Mouse (Mus musculus): ENCODE data around the gene Lrp8. TPM values are rescaled to one million over a fixed set of nuclear protein-coding genes. Genes with fewer than 3 reads are reported as not detected.

Lrp8 gene
- total and polyA plus RNA-seq, 3 experiments: 0.68 to 1.1 (median 1.0) TPM

- H3K36me3 ChIP-seq (ENCODE audit: control insufficient read depth, insufficient read depth, low read length): peaks cover 4% of the 10 kb centered on the region
These were observed 79.6 kb downstream of the Lrp8 start for GRCm38 (mm10) chr4:107881631-107882030.

GRCm38 (mm10) chr4:107886371-107886770, 84.3 kb downstream of the Lrp8 start:
- Histone ChIP-seq H3K4me1 (ENCODE audit: control insufficient read depth, insufficient read depth, low read length) (peaks cover 4% of the 10 kb centered on the region), H3K79me2 (replicated peaks; ENCODE audit: control insufficient read depth, insufficient read depth, low read length) (no peaks in the 10 kb centered on the region), H3K36me3 (ENCODE audit: control insufficient read depth, insufficient read depth, low read length) (no peaks in the 10 kb centered on the region; the same call in 1 of the 2 replicates), H3K27me3 (ENCODE audit: control insufficient read depth, insufficient read depth, low read length) (no peaks in the 10 kb centered on the region), H3K27ac (no peak overlapping the region), H3K4me3 (no peak overlapping the region), H3K9ac (ENCODE audit: low read depth, low read length) (no peak overlapping the region)
- WGBS: 81% methylated on average over 7 of the region's 7 CpGs
- no peak for DNase-seq
- TF ChIP-seq POLR2A (IDR thresholded peaks at IDR 0.05; ENCODE audit: insufficient read depth, low read depth, low read length) (no peak), CTCF (IDR thresholded peaks at IDR 0.05) (no peak)
- intact Hi-C loops (cut with DNase I): loop anchor here (10.0 kb wide), 1 partner anchor 632 kb away; the partner anchor contains the start of genes Hspb11 and Lrrc42

More at GRCm38 (mm10) chr4:107881631-107882030, 79.6 kb downstream of the Lrp8 start:
- no peaks in the 10 kb centered on the region for H3K27me3 ChIP-seq (ENCODE audit: control insufficient read depth, insufficient read depth, low read length)
- H3K27ac ChIP-seq: no peak overlapping the region
- peaks cover 2% of the 10 kb centered on the region for H3K4me1 ChIP-seq (ENCODE audit: control insufficient read depth, insufficient read depth, low read length)
- TF ChIP-seq POLR2A (IDR thresholded peaks at IDR 0.05; ENCODE audit: insufficient read depth, low read depth, low read length): no peak
- TF ChIP-seq EP300 (IDR thresholded peaks at IDR 0.05; ENCODE audit: insufficient read depth, low read depth, low read length): no peak
- TF ChIP-seq CTCF (IDR thresholded peaks at IDR 0.05): no peak
- no peak overlapping the region for H3K9ac ChIP-seq (ENCODE audit: low read depth, low read length)
- DNase-seq: no peak
- no peaks in the 10 kb centered on the region for H3K79me2 ChIP-seq (replicated peaks; ENCODE audit: control insufficient read depth, insufficient read depth, low read length)
- H3K4me3 ChIP-seq: no peak overlapping the region
- WGBS: 92% methylated on average over 1 of the region's 1 CpGs
- intact Hi-C loops (cut with DNase I): loop anchor here (10.0 kb wide), 1 partner anchor 627 kb away; the partner anchor contains the start of genes Hspb11 and Lrrc42

- Histone ChIP-seq H3K27me3 (ENCODE audit: control insufficient read depth, insufficient read depth, low read length) (no peaks in the 10 kb centered on the region), H3K4me1 (ENCODE audit: control insufficient read depth, insufficient read depth, low read length) (peaks cover 4% of the 10 kb centered on the region), H3K9ac (ENCODE audit: low read depth, low read length) (peak overlapping the region; percentile 70), H3K36me3 (ENCODE audit: control insufficient read depth, insufficient read depth, low read length) (no peaks in the 10 kb centered on the region; the same call in 1 of the 2 replicates), H3K79me2 (replicated peaks; ENCODE audit: control insufficient read depth, insufficient read depth, low read length) (no peaks in the 10 kb centered on the region), H3K27ac (peak overlapping the region; percentile 82), H3K4me3 (peak overlapping the region; percentile 74)
- DNase-seq: no peak
- intact Hi-C loops (cut with DNase I): loop anchor here (1.0 to 10.0 kb wide), 3 partner anchors 10 to 635 kb away; partner anchors contain the start of genes Cpt2, Hspb11, Lrrc42 and Magoh
- no peak for TF ChIP-seq EP300 (IDR thresholded peaks at IDR 0.05; ENCODE audit: insufficient read depth, low read depth, low read length)
- under 1% methylated on average over 12 of the region's 12 CpGs for WGBS
These were observed 87.3 kb downstream of the Lrp8 start for GRCm38 (mm10) chr4:107889385-107889730.

- TF ChIP-seq CTCF (IDR thresholded peaks at IDR 0.05) (no peak), EP300 (IDR thresholded peaks at IDR 0.05; ENCODE audit: insufficient read depth, low read depth, low read length) (peak; percentile 46; the same call in 1 of the 2 replicates), POLR2A (IDR thresholded peaks at IDR 0.05; ENCODE audit: insufficient read depth, low read depth, low read length) (peak; percentile 80)
- H3K79me2 ChIP-seq (replicated peaks; ENCODE audit: control insufficient read depth, insufficient read depth, low read length): no peaks in the 10 kb centered on the region
- intact Hi-C loops (cut with DNase I): loop anchor here (1.0 to 10.0 kb wide), 4 partner anchors 11 to 635 kb away; partner anchors contain the start of genes Coa7, Cpt2, Hspb11 and Lrrc42
- no peaks in the 10 kb centered on the region; the same call in 1 of the 2 replicates for H3K36me3 ChIP-seq (ENCODE audit: control insufficient read depth, insufficient read depth, low read length)
- peak within 1 kb of the TSS; percentile 82 for H3K27ac ChIP-seq
- H3K4me3 ChIP-seq: peak within 1 kb of the TSS; percentile 74
- H3K4me1 ChIP-seq (ENCODE audit: control insufficient read depth, insufficient read depth, low read length): peaks cover 4% of the 10 kb centered on the region
- peak within 1 kb of the TSS; percentile 81 for H3K9ac ChIP-seq (ENCODE audit: low read depth, low read length)
- no peaks in the 10 kb centered on the region for H3K27me3 ChIP-seq (ENCODE audit: control insufficient read depth, insufficient read depth, low read length)
- peak; percentile 94 to 96 for DNase-seq
- WGBS: under 1% methylated on average over 48 of the region's 48 CpGs
These were observed 87.8 kb downstream of the Lrp8 start, which contains the start of gene 0610037L13Rik for GRCm38 (mm10) chr4:107889731-107890432. TSS of gene 0610037L13Rik (plus strand) at chr4:107889813.

GRCm38 (mm10) chr4:107892663-107893062, 90.6 kb downstream of the Lrp8 start:
- WGBS: 75% methylated on average over 2 of the region's 2 CpGs
- no peaks in the 10 kb centered on the region for H3K36me3 ChIP-seq (ENCODE audit: control insufficient read depth, insufficient read depth, low read length)

More at GRCm38 (mm10) chr4:107892663-107893062, 90.6 kb downstream of the Lrp8 start:
- TF ChIP-seq CTCF (IDR thresholded peaks at IDR 0.05) (peak; percentile 79), EP300 (IDR thresholded peaks at IDR 0.05; ENCODE audit: insufficient read depth, low read depth, low read length) (no peak)
- intact Hi-C loops (cut with DNase I): loop anchor here (5.0 kb wide), 1 partner anchor 435 kb away; the partner anchor contains the start of gene Coa7
- H3K79me2 ChIP-seq (replicated peaks; ENCODE audit: control insufficient read depth, insufficient read depth, low read length): no peaks in the 10 kb centered on the region
- H3K4me3 ChIP-seq: no peak overlapping the region
- H3K27ac ChIP-seq: no peak overlapping the region
- peaks cover 4% of the 10 kb centered on the region for H3K4me1 ChIP-seq (ENCODE audit: control insufficient read depth, insufficient read depth, low read length)
- H3K9ac ChIP-seq (ENCODE audit: low read depth, low read length): no peak overlapping the region
- H3K27me3 ChIP-seq (ENCODE audit: control insufficient read depth, insufficient read depth, low read length): no peaks in the 10 kb centered on the region
- no peak for DNase-seq
